Mouse (Mus musculus) frontal cortex, adult (tissue): ENCODE data around the gene Pgm5.
"Not testable (repeated sequence)": the region's sequence is repeated elsewhere in the genome, so short reads cannot be mapped to it uniquely, and the experiment has no call there.

Experiments
- ATAC-seq: cut with Nextera tagmentation; 2 replicates; pipeline ENCODE4 v1.9.2; 2017; ENCODE audit warnings: mild to moderate bottlenecking, moderate library complexity, mixed read lengths; ENCODE audit not compliant: low TSS enrichment

Pgm5 gene

DNA sequence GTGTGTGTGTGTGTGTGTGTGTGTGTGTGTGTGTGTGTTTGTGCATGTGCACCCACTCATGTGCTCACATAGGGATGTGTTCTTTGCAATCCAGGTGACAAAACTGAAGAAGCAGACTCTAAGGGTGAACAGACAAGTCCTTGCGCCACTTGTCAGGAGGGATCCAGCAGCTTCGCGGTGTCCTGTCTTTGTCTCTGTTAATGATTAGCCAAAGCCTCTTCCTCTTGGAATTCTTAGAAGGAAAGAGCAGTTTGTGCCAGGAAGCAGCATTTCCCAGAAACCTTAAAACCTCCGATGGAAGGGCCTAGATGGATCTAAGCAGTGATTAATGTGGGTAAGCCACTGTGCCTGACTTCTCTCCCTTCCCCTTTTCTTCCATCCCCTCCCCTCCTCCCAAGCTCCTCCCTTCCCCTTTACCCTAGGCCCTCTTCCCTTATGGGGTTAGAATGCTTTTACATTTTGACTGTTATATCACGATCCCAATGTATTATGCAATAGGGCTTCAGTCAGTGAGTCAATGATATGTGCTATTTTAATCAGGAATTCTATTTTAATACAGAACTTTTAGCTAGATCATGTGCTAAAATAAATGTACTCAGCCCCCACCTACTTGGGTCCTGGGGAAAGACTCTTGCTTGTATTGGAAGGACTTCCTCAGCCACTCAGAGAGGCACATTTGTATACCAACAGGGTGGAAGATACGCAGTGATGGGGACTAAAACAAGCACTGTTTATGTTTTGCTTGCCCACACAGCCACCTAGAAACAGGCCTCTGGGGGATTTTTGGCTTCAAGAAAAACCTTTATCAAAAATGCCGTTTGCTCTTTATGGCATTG is 154.4 kb downstream of the Pgm5 start:
- peak; percentile 69 for ATAC-seq

DNA sequence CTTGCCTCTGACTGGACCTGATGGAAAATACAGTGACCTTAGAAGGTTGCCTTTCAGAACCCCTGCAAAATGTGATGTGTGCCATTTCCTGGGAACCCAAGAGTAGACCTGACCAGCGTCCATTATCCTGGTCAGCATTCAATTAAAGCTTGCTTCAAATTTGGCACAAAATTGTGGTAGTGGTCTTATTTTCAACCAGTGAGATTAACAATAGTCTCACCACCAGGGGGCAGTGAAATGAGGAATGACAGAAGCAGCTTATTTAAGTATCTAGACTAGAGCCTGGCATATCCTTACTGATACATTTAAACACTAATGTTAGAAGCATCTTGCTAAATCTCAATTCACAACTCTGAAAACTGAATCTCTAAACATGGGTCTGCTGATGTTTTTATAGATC is 156.3 kb downstream of the Pgm5 start:
- 0 out of 2 replicates have a peak, but pooled peaks have one; percentile 5 for ATAC-seq

DNA sequence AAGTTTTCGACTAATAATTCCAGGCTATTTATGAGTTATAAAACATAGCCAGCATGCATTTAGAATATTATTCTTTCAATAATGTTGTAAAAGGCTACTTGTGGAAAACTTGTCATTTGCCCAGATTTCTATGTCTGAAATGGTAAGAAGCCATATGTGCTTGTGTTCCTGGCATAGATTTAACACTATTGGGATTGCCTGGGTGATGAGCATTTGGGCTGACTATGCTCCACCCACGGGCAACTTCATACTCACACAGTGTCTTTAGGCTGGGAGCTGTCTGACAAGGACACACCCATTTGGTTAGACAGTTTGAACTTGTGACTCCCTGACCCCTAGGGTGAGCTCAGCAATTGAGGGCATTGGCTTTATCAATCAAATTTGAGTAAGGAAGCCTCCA is 157.3 kb downstream of the Pgm5 start:
- peak; percentile 39; the same call in 1 of the 2 replicates for ATAC-seq

DNA sequence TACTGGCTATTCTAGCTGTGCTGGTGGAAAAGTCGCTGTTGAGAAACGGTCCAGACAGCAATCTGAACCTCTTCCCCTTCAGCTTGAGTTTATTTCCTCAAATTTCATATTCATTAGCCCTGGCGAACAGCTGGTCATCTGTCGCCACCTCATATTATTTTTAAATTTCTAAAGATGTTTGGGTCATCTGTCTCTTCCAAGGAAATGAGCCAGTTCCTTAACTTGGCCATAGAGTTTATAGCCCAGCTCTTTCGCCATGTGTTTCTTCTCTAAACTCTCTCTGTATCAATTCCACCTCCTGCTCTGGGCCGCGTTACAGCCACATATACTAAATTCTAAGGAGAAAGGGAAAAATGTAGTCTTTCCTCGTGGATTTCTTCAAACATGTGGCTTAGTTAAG is 158.0 kb downstream of the Pgm5 start:
- no peak for ATAC-seq

DNA sequence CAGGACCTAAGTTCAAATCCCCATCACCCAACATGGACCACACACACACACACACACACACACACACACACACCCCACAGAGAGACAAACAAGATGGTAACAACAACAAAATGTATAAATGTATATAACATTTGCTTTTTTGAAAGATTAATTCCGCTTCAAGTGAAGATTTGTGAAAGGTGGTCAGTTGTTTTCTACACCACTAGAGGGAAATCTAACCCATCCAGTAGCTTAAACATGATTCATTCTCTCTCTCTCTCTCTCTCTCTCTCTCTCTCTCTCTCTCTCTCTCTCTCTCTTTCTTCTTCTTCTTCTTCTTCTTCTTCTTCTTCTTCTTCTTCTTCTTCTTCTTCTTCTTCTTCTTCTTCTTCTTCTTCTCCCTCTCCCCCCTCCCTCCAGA is 158.5 kb downstream of the Pgm5 start:
- ATAC-seq, result not testable (repeated sequence)

DNA sequence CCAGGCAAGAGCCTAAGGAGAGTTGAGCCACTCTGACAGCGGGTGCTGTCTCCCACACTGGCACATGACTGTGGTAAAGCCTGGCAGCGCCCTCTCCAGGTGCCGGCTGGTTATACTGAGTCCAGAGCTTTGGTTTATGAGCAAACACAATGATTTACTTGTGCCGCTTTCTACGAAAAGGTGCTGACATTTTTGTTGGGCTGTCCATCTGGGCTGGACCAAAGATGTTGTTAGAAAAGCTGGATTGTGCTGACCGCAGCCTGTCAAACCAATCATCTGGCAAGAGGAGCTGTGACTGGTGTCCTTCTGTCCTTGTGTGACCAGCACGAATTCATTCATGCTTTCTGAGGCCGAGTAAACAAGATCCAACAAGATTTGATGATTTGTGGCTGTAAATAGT is 159.9 kb downstream of the Pgm5 start:
- no peak for ATAC-seq

DNA sequence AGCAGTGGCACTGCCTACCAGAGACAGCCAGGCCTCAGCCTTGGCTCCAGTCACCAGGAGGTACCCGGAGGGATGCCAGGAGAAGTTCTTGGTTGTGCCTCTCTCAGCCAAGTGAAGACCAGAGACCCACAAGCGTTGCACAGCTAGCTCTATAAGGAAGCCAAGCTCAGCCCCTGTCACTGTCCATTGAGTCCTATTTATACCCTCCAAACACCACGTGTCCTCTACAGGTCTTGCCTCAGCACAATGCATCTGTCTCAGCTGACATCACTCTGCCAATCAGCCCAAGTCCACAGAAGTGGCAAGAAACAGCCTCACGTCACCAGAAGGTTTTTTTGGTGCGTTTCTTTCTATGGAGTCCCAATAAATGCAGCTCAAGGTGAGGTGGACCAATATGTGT is 161.0 kb downstream of the Pgm5 start:
- ATAC-seq, result no peak

DNA sequence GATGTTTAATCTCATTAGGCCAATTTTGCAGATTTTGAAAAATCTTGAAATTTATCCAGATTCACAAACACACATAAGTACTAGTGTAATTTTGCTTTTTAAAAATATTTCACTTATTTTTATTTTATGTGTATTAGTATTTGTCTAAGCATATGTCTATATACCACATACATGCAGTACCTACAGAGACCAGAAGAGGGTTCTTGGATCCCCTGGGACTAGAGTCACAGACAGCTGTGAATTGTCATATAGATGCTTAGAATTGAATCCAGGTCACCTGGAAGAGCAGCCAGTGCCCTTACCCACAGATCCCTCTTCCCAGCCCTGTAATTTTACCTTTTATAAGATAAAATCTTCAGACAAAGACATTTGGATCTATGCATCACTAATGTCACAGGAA is 161.7 kb downstream of the Pgm5 start:
- ATAC-seq, result no peak

DNA sequence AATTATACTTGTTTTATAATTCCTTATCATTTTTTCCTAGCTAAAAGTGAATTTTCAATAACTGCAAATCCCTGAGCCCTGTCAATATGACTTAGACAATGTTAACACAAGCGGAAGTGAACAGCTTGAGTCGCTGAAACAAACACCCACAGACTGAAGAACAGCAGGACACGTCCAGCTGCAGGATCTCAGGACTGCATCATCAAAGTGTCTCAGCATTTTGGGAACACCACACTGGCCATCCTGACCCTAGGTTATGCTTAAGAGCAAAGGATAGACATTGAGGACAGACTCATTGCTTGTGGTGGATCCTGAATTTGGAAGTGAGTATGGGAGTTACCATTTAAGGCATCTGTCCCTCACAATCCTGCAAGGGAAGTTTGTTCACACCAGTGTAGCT is 162.5 kb downstream of the Pgm5 start:
- ATAC-seq, result no peak

DNA sequence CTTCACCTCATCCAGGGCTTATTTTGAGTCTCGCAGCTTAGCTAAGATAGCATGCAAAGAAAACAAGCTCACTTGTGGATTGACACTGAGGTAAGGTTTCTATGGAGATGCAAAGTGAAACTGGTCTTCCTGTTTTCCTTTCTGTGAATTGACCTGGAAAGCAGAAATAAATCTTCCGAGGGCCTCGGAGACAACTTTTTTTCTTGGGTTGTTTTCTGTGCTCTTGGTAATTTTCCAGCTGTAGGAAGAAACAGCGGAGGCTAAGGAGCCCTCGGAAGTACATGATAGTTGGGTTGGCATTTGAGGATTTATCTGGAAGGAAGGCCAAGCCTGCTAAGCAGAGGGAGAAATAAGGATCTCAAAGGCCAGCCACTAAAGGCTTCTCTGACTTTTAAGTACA is 163.0 kb downstream of the Pgm5 start:
- peak; percentile 70 for ATAC-seq

DNA sequence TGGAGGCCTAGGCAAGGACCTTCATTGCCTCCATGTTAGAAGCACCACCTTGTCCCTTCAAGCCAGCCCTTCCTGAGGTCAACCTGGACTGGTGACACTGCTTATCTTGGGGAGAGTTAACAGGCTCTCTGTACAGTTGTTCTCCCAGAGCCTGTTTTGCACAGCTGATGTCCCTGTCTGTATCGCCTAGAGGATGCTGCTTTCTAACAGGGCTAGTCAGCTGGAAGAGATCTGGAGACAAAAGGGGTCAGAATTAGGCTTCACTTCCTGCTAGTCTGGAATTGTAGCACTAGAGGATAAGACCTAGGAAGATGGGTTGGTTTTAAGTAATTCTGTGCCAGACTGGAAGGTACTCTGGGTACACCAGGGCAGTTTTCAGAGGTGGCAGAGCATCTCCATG is 163.7 kb downstream of the Pgm5 start:
- ATAC-seq, result no peak

DNA sequence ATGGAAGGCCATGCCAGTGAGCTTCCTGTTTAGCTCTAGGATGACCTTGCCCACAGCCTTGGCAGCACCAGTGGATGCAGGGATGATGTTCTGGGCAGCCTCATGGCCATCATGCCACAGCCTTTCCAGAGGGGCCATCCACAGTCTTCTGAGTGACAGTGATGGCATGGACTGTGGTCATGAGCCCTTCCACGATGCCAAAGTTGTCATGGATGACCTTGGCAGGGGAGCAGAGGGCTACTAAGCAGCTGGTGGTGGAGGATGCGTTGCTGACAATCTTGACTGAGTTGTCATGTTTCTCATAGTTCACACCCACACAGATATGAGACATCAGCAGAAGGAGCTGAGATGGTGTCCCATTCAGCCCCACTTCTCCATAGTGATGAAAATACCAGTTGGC is 169.0 kb downstream of the Pgm5 start:
- no peak for ATAC-seq

DNA sequence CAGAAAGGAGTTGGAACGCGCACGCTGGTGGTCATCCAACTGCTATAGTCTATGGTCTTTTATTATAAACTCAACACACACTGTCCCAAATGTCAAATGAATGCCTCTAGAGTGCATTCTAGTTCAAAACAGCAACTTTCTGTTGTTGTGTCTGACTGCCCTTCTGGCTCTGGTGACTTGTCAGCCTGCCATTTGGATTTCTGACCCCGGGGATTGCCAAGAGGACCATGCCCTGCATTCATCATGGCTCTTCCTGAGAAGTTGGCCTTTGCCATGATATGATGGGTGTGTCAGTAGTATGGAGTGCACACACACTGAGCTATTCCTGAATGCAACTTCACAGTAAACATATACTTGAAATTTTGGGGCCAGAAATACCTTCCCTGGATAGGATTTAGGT is 172.1 kb downstream of the Pgm5 start:
- ATAC-seq, result no peak

DNA sequence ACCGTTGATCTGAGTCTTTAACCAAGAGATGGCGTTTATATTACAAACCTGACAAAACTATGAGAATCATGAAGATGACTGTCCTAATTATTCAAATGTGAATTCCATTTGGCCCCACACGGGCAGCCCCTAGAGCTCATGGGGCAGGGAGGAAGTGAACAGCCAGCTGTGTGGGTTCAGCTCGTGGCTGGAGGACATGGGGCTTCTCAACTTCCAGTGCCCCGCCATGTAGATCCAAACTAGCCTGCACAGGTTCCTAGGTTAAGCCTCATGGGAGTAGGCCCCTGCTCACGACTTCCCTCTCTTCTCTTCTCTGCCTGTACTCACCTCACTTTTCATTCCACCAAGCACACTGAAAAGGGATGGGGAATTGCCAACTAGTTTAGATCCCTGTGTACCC is 173.3 kb downstream of the Pgm5 start:
- ATAC-seq, result no peak

DNA sequence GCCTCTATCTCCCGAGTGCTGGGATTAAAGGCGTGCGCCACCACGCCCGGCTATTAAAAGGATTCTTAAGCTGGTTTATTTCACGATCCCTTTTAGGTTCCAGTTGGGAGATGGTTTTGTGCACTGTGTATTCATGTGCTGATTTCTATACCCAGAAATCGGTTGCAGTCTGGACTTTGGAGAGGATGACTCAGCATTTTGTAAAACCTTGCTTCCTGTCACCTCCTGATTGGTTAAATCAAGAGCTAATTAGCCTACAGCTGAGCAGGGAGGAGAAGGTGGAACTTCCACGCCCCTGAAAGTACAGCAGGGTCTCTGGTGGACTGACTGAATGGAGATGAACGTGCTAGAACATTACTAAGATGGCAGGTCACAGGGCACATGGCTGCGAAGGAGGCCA is 175.2 kb downstream of the Pgm5 start:
- no peak for ATAC-seq

DNA sequence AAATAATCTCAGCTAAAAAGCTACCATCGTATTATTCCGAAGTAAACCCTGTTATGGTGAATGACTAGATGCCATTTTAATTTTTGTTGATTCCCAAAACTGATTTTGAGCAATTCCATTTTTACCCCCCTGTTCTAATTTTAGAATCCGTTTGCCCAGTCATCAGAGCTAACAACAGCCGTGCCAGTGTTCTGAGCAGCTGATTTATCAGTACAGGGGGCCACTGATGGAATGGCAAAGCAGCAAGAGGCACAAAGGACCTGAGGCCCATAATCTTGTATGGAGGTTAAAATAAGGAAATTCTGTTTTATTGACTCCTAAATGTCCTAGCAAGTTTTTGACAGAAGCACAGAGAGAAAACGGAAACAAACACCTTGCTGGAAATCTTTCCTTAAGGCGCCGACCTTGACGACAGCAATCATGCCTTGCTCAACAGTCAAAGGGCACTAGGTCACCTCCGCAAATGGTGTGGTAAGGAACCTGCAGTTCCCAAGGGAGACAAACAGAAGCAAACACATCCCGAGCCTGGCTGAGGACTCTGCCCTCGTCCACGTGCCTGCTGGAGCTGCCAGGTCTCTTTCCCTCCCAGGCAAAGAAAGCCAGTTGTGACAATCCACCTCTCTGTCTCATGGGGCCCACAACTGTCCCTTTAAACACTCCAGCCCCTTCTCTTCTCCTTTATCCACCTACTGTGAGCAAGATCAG is 178.5 kb downstream of the Pgm5 start:
- ATAC-seq, result no peak

DNA sequence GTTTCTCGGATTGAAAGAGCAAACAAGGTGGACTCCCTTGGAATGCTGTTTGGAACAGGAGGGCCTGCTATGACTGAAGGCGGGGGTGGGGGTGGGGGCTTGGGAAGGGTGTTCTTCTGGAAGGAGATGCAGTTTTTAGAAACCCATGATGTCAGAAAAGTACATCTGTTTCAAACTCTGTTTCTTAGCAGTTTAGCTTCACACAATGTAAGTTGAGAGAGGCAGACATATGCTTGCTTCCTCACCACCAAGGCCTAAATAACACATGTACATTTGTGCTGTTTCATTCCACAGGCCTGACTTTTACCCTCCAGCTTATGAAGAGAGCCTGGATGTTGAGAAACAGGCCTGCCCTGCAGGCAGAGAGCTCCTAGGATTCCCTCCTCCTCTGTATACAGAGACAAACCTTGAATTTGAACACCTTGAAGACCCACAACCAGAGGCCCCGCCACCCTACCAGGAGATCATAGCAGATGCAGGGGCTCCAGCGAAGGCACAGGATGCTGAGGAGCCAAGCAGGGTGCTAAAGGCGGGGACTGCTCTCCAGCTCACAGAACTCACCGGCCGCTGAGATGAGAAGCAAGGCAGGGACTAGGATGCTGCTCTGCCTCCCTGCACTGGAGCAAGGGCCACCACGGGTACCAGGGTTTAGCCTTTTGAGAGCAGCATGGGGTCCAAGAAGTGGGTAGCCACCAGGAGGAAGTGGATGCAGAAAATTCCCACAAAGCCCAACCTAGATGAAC is 184.2 kb downstream of the Pgm5 start:
- ATAC-seq, result peak; percentile 94

DNA sequence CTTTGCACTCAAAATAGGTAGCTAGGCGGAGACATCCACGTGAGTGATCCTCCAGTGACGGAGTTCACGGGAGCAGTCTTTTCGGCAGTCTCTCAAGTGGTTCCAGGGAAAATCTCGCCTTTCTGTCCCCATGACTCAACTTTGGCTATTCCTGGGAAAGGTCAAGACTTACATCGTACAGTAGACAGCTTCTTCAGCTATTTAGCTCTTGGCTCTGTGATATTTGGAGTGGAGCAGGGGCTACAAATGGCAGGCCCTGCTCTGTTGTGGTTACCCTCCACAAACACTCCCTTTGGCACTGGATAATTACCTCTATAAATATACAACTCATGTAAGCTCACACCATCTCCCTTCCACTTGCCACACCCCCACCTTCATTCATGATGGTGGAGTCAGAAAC is 185.2 kb downstream of the Pgm5 start:
- ATAC-seq, result no peak

DNA sequence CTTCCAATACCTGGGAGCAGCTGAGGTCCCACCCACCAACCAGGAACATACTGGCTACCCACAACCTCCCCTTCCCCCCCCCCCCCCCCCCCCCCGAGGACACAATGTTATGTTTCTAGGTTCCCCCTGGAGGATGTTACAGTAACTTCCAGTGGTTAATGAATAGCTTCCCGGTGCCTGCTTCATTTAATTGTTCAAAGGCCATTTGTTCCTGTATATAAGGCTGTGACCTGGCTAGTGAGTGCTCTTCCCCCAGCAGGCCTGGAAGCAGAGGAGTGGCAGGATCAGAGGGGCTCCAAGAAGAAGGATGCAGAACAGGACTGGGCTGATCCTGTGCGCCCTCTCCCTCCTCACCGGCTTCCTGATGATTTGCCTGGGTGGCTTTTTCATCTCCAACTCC is 187.9 kb downstream of the Pgm5 start, which contains the start of gene Tmem252:
TSS of gene Tmem252 (plus strand) at position 247 of the 400 bp plus-strand sequence.
- ATAC-seq, result no peak

DNA sequence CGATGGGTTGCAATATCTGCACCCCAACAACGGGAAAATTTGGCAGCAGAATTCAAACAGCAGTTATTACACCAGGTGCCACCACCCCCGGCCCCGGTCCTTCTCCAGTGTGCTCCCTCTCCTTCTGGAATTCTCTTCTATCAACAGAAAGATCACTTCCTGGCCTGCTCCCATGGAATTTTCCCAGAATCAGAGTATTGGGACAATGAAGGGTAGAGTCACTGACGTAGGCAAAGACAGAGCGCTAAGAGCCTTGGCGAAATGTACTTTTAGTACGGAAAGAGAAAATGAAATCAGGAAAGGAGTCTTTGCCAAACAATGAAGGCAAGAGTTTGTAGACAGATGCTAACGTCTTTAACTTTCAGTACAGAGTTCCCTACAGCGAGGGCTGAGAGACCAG is 188.3 kb downstream of the Pgm5 start:
- no peak for ATAC-seq

DNA sequence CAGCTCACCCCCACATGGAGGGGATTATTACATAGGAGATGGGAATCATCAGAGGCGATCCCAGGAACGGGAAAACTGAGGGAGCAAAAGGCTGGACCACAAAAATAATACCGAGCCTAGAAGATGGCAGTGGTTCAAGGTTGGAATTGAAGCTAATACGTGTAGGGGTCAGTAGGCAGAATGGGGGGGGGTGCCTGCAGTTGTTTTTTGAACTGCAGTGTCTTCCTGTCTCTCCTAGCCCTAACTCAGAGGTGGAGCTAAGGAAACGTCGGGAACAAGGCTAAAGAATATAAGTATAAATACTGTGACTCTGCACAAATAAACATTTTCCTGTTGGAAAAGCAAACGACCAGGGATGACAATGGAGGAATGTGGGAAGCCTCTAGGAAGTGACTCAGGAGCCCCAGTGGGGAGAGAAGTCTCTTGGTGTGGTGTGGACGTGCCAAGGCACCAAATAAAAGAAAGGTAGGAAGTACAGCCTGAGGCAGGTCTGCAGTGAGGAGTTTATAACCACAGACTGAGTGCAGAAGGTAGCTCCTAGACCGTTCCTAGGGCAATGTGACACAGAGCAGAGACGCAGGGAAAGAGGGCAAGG is 189.2 kb downstream of the Pgm5 start:
- no peak for ATAC-seq

DNA sequence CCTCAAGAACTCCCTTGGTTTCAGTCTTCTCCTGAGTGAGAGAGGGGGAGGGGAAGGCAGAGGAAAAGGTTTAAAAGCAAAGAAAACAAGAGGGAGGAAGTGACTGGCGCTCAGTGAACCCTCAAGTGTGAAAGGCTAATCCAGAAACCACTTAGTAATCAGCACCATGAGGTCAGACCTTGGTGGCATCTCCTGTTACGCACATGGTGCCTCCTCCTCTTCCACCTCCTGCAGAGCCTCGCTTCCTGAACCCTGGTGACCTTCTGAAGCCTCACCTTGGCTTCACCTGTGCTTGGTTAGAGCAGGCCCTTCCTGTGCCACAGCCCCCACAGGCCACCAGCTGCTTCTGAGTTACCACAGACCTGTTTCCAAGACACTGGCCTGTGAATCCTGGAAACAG is 190.1 kb downstream of the Pgm5 start:
- no peak for ATAC-seq
